Mouse (Mus musculus): ENCODE measurements around the gene Rnf169. TPM values are rescaled to one million over a fixed set of nuclear protein-coding genes. Genes with fewer than 3 reads are reported as not detected.
"Not testable (repeated sequence)": the region's sequence is repeated elsewhere in the genome, so short reads cannot be mapped to it uniquely, and the experiment has no call there.

Rnf169 gene
- polyA plus RNA-seq, 1 experiment, result 8.7 TPM

DNA sequence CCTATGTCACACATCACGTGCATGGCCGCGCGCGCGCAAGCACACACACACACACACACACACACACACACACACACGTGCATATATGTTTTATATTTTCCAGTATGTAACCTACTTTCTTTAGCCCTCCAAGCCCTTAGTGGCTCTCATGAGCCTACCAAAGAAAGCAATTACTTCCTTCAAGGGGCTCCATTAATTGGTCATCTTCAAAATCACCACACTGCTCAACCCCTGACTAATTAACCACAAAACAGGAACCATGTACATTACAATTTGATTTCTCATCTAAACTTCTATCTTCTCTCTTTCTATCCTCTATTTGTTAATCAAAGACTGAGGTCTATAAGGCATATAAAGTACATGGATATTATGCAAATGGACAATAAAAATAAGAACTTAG, 24.2 kb downstream of the Rnf169 start:
- Histone ChIP-seq H3K4me1 (ENCODE audit: control insufficient read depth, insufficient read depth, low read length) (peaks cover 14% of the 10 kb centered on the region), H3K27me3 (ENCODE audit: control insufficient read depth, insufficient read depth, low read length) (no peaks in the 10 kb centered on the region; the same call in 1 of the 2 replicates), H3K27ac (ENCODE audit: insufficient read depth, low read length) (no peak overlapping the region), H3K4me3 (replicated peaks; ENCODE audit: insufficient read depth, low read depth, low read length) (no peak overlapping the region)
- over 99% methylated on average over 7 of the region's 7 CpGs for WGBS
- TF ChIP-seq CTCF (IDR thresholded peaks at IDR 0.05; ENCODE audit: borderline replicate concordance, insufficient read depth, low read depth, low read length) (no peak), POLR2A (IDR thresholded peaks at IDR 0.05; ENCODE audit: borderline replicate concordance, insufficient read depth, low read length) (no peak)
- DNase-seq, result peak in 1 of 2 experiments; percentile 2

GRCm38 (mm10) chr7:99954212-99954611, 26.0 kb downstream of the Rnf169 start:
- peak in 1 of 2 experiments; percentile 4 for DNase-seq
- no peak overlapping the region for H3K4me3 ChIP-seq (replicated peaks; ENCODE audit: insufficient read depth, low read depth, low read length)
- WGBS, result 89% methylated on average over 8 of the region's 8 CpGs
- H3K27ac ChIP-seq (ENCODE audit: insufficient read depth, low read length), result no peak overlapping the region
- peaks cover 9% of the 10 kb centered on the region for H3K4me1 ChIP-seq (ENCODE audit: control insufficient read depth, insufficient read depth, low read length)
- no peak for TF ChIP-seq POLR2A (IDR thresholded peaks at IDR 0.05; ENCODE audit: borderline replicate concordance, insufficient read depth, low read length)
- no peak for TF ChIP-seq CTCF (IDR thresholded peaks at IDR 0.05; ENCODE audit: borderline replicate concordance, insufficient read depth, low read depth, low read length)
- no peaks in the 10 kb centered on the region; the same call in 1 of the 2 replicates for H3K27me3 ChIP-seq (ENCODE audit: control insufficient read depth, insufficient read depth, low read length)

GRCm38 (mm10) chr7:99953442-99954098, 26.7 kb downstream of the Rnf169 start:
- TF ChIP-seq POLR2A (IDR thresholded peaks at IDR 0.05; ENCODE audit: borderline replicate concordance, insufficient read depth, low read length) (no peak), CTCF (IDR thresholded peaks at IDR 0.05; ENCODE audit: borderline replicate concordance, insufficient read depth, low read depth, low read length) (no peak)
- 86% methylated on average over 6 of the region's 6 CpGs for WGBS
- H3K27me3 ChIP-seq (ENCODE audit: control insufficient read depth, insufficient read depth, low read length), result no peaks in the 10 kb centered on the region; the same call in 1 of the 2 replicates
- H3K27ac ChIP-seq (ENCODE audit: insufficient read depth, low read length), result no peak overlapping the region
- DNase-seq, result peak in 1 of 2 experiments; percentile 8
- peaks cover 9% of the 10 kb centered on the region for H3K4me1 ChIP-seq (ENCODE audit: control insufficient read depth, insufficient read depth, low read length)
- H3K4me3 ChIP-seq (replicated peaks; ENCODE audit: insufficient read depth, low read depth, low read length), result no peak overlapping the region

- peak; percentile 69 to 81 for DNase-seq
- Histone ChIP-seq H3K27ac (ENCODE audit: insufficient read depth, low read length) (no peak overlapping the region), H3K27me3 (ENCODE audit: control insufficient read depth, insufficient read depth, low read length) (no peaks in the 10 kb centered on the region), H3K4me3 (replicated peaks; ENCODE audit: insufficient read depth, low read depth, low read length) (no peak overlapping the region), H3K4me1 (ENCODE audit: control insufficient read depth, insufficient read depth, low read length) (peaks cover 7% of the 10 kb centered on the region; the same call in 1 of the 2 replicates)
- WGBS, result 24% methylated on average over 9 of the region's 9 CpGs
- TF ChIP-seq POLR2A (IDR thresholded peaks at IDR 0.05; ENCODE audit: borderline replicate concordance, insufficient read depth, low read length), result no peak
- TF ChIP-seq CTCF (IDR thresholded peaks at IDR 0.05; ENCODE audit: borderline replicate concordance, insufficient read depth, low read depth, low read length), result no peak
Observed at GRCm38 (mm10) chr7:99947329-99947728, 32.9 kb downstream of the Rnf169 start.

- H3K27me3 ChIP-seq (ENCODE audit: control insufficient read depth, insufficient read depth, low read length), result no peaks in the 10 kb centered on the region
- 93% methylated on average over 4 of the region's 4 CpGs for WGBS
- peaks cover 7% of the 10 kb centered on the region; the same call in 1 of the 2 replicates for H3K4me1 ChIP-seq (ENCODE audit: control insufficient read depth, insufficient read depth, low read length)
- TF ChIP-seq CTCF (IDR thresholded peaks at IDR 0.05; ENCODE audit: borderline replicate concordance, insufficient read depth, low read depth, low read length) (no peak), POLR2A (IDR thresholded peaks at IDR 0.05; ENCODE audit: borderline replicate concordance, insufficient read depth, low read length) (no peak)
- H3K27ac ChIP-seq (ENCODE audit: insufficient read depth, low read length), result no peak overlapping the region
- H3K4me3 ChIP-seq (replicated peaks; ENCODE audit: insufficient read depth, low read depth, low read length), result no peak overlapping the region
- peak in 1 of 2 experiments; percentile 0 for DNase-seq
Observed at GRCm38 (mm10) chr7:99946356-99946755, 33.9 kb downstream of the Rnf169 start.

GRCm38 (mm10) chr7:99945939-99946338, 34.3 kb downstream of the Rnf169 start:
- peaks cover 7% of the 10 kb centered on the region; the same call in 1 of the 2 replicates for H3K4me1 ChIP-seq (ENCODE audit: control insufficient read depth, insufficient read depth, low read length)
- H3K4me3 ChIP-seq (replicated peaks; ENCODE audit: insufficient read depth, low read depth, low read length), result no peak overlapping the region
- no peaks in the 10 kb centered on the region for H3K27me3 ChIP-seq (ENCODE audit: control insufficient read depth, insufficient read depth, low read length)
- H3K27ac ChIP-seq (ENCODE audit: insufficient read depth, low read length), result no peak overlapping the region
- WGBS, result 98% methylated on average over 3 of the region's 3 CpGs
- TF ChIP-seq CTCF (IDR thresholded peaks at IDR 0.05; ENCODE audit: borderline replicate concordance, insufficient read depth, low read depth, low read length) (no peak), POLR2A (IDR thresholded peaks at IDR 0.05; ENCODE audit: borderline replicate concordance, insufficient read depth, low read length) (no peak)
- peak in 1 of 2 experiments; percentile 0 for DNase-seq

DNA sequence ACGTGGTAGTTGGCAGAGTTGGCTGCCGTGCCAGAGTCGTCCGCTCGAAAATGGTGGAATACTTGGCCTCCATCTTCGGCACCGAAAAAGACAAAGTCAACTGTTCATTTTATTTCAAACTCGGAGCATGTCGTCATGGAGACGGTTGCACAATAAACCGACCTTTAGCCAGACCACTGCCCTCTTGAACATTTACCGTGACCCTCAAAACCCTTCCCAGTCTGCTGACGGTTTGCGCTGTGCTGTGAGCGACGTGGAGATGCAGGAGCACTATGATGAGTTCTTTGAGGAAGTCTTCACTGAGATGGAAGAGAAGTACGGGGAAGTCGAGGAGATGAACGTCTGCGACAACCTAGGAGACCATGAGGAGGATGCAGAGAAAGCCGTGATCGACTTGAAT, 35.2 kb downstream of the Rnf169 start:
- DNase-seq; H3K4me1 ChIP-seq (ENCODE audit: control insufficient read depth, insufficient read depth, low read length); H3K27me3 ChIP-seq (ENCODE audit: control insufficient read depth, insufficient read depth, low read length); H3K27ac ChIP-seq (ENCODE audit: insufficient read depth, low read length); H3K4me3 ChIP-seq (replicated peaks; ENCODE audit: insufficient read depth, low read depth, low read length): not testable (repeated sequence)
- 93% methylated on average over 22 of the region's 22 CpGs for WGBS

- DNase-seq, result no peak
- no peak overlapping the region for H3K27ac ChIP-seq (ENCODE audit: insufficient read depth, low read length)
- no peaks in the 10 kb centered on the region for H3K27me3 ChIP-seq (ENCODE audit: control insufficient read depth, insufficient read depth, low read length)
- peaks cover 7% of the 10 kb centered on the region; the same call in 1 of the 2 replicates for H3K4me1 ChIP-seq (ENCODE audit: control insufficient read depth, insufficient read depth, low read length)
- H3K4me3 ChIP-seq (replicated peaks; ENCODE audit: insufficient read depth, low read depth, low read length), result no peak overlapping the region
- no peak for TF ChIP-seq POLR2A (IDR thresholded peaks at IDR 0.05; ENCODE audit: borderline replicate concordance, insufficient read depth, low read length)
- no peak for TF ChIP-seq CTCF (IDR thresholded peaks at IDR 0.05; ENCODE audit: borderline replicate concordance, insufficient read depth, low read depth, low read length)
- over 99% methylated on average over 3 of the region's 3 CpGs for WGBS
Observed at GRCm38 (mm10) chr7:99944520-99944919, 35.7 kb downstream of the Rnf169 start.
